Mouse (Mus musculus) megakaryocyte, adult 5-6 weeks (primary cell): ENCODE measurements around the gene Macf1. TPM values are rescaled to one million over a fixed set of nuclear protein-coding genes. Genes with fewer than 3 reads are reported as not detected.
A peak's percentile ranks its signal among the peaks of the same experiment; 100 is the strongest.

Source experiments
- ATAC-seq: 2 replicates; pipeline ENCODE4 v1.8.0; 2016; ENCODE audit warnings: mild to moderate bottlenecking, inconsistent platforms; ENCODE audit not compliant: poor library complexity, severe bottlenecking
- total RNA-seq, 2 experiments: library from RNA; stranded (forward) in 1 of 2; stranded (reverse) in 1 of 2; fragments of 153-499, 151-499 nt in 1 of 2; fragments of 221-1000, 200-1000 nt in 1 of 2; gene quantifications; 2 replicates each; pipeline versions ENCODE4 v1.2.3 to v1.2.4; 2015 to 2017

Gene Macf1
- total RNA-seq, 2 experiments from 2014 or later, result 137 to 192 TPM

DNA sequence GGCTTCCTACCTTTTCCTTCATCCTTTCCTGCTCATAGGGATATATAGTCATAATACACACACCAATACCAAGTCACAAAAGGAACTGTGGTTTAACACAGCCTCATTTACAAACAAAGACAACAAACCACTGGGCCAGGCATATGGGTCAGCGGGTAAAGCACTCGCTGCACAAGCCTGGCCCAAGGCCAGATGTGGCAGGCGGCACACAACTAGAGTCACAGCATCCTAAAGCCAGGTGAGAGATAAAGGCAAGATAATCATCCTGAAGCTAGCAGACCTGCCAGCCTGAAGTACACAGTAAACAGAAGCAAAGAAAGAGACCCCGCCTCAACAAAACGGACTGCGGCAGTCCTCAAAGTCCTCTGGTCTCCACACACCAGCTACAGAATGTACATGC lies 40.6 kb downstream of the Macf1 start:
- ATAC-seq, result no peak

- ATAC-seq, result no peak
Observed at GRCm38 (mm10) chr4:123642877-123643276, 41.3 kb downstream of the Macf1 start.

- no peak for ATAC-seq
Observed at GRCm38 (mm10) chr4:123637136-123637535, 47.0 kb downstream of the Macf1 start.

- ATAC-seq, result peak; percentile 94
Observed at GRCm38 (mm10) chr4:123635428-123635827, 48.7 kb downstream of the Macf1 start.

DNA sequence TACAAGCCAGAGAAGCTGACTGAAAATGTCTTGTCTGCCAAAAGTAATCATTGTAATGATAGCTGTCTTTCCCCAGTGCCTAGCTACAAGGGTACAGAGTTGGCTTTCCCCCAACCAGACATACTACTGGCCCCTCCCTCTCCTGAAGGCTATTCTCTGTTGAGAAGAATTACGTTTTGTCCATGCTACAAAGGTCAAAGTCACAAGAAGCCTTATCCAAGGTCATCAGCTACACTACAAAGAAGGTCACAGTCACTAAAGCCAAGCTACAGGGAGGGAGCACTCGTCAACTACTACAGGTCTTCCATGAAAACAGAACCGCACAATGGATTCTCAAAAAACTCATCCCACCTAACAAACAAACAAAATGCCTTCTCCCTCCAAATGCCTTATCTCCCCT lies 49.7 kb downstream of the Macf1 start:
- no peak for ATAC-seq

GRCm38 (mm10) chr4:123633874-123634273 lies 50.3 kb downstream of the Macf1 start:
- no peak for ATAC-seq

GRCm38 (mm10) chr4:123633370-123633769 lies 50.8 kb downstream of the Macf1 start:
- ATAC-seq, result peak; percentile 63

GRCm38 (mm10) chr4:123632116-123632515 lies 52.0 kb downstream of the Macf1 start:
- peak; percentile 57 for ATAC-seq

DNA sequence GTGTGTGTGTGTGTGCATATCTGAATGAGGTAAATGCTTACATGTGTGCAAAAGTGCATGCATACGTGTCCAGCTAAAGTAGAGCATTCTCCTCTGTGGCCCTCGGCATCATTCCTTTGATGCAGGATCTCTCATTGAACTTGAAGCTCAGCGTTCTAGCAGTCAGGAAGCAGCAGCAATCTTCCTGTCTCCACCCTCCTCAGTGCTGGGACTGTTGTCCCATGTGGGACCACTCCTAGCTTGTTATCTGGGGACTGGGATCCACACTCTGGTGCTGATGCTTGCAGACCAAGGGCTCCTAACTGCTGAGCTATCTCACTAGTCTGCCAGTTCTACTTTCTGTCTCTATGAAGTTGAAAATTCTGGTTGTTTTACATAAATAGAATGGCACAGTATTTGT lies 52.5 kb downstream of the Macf1 start:
- no peak for ATAC-seq

GRCm38 (mm10) chr4:123627683-123628082 lies 56.5 kb downstream of the Macf1 start:
- ATAC-seq, result no peak

GRCm38 (mm10) chr4:123625332-123626072 lies 58.7 kb downstream of the Macf1 start:
- ATAC-seq, result no peak

DNA sequence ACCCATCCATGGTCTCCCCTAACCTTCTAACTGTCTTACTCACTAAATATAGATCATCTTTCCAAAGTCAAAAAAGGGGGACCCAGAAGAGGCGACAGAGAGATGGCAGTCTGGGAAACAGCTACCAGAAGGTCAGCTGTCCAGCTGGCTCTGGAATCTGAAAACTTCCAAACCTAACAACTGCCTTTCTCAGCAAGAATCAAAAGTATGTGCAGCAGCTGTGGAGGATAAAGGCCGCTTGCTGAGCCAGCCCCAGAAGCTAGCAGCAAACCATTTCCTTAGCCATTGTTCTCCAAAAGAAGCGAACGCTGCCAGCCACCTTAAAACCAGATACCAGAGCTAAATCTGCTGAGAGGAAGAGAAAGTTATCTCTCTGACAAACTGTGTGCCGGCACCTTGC lies 59.7 kb downstream of the Macf1 start:
- ATAC-seq, result no peak

GRCm38 (mm10) chr4:123623742-123624151 lies 60.4 kb downstream of the Macf1 start:
- no peak for ATAC-seq

GRCm38 (mm10) chr4:123621732-123622131 lies 62.4 kb downstream of the Macf1 start:
- ATAC-seq, result no peak

- peak; percentile 64 for ATAC-seq
Observed at GRCm38 (mm10) chr4:123617727-123618389, 66.3 kb downstream of the Macf1 start.

- ATAC-seq, result no peak
Observed at GRCm38 (mm10) chr4:123616971-123617370, 67.2 kb downstream of the Macf1 start.

DNA sequence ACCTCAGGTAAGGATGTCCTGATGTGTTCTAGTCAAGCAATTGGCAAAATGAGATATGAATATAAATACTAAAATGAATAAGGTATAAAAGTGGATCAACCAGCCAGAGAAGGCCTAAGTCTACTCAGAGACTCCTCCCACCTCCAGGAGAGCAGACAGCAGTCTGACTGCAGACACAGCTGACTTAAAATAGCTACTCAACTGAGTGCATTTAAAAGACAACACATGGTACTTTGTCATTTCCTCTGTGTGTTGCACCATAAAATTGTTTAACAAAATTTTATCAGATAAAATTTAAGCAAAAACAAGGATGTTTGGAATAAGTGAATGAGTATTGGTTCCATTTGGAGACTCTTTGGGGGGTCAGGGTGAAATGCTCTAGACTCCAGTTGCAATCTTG lies 67.7 kb downstream of the Macf1 start:
- no peak for ATAC-seq

DNA sequence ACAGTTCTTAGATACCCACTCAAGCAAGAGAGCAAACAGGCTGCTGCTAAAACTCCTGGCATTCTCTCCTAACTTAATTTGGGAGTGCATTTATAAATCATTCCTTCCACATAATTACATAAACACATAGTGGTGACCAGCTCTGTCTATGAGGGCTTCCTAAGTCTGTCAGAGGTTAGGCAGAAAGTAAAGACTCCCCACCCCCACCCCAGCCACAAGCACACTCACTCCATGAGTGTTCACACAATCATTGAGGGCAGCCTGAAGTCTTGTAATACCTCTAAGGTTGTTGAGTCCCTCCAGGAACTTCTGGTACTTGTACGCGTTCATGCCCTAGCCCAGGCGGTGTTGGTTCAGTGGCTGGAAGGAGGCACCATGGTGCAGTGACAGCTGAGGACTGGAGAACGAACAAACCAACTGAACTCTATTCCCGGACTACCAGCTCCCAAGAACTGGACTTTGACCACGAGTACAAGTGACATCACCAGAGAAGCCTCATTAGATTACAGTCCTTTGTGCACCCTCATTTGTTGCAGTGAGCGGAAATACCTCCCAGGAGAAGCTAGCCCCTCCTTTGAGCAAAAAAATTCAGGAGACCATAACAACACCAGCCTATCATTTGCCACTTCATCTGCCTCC lies 70.7 kb downstream of the Macf1 start:
- ATAC-seq, result no peak

DNA sequence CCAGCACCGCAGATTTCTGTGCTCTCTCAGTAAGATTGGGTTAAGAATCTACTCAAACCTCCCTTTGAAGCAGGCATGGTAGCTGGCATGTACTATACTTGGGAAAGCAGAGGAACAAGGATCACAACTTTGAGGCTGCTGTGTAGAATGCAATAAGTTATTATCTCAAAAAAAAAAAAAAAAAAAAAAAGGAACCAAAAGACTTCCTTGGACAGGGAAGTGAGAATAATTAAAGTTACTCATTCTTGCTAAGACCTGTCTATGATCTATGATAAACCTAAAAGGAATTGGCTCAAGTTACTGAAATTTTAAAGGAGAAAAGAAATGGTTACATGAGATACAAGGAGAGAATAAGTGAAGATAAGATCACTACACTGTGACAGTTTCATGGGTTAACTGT lies 72.2 kb downstream of the Macf1 start:
- ATAC-seq, result peak; percentile 67

GRCm38 (mm10) chr4:123611241-123611640 lies 72.9 kb downstream of the Macf1 start:
- no peak for ATAC-seq

- no peak for ATAC-seq
Observed at GRCm38 (mm10) chr4:123607174-123607573, 77.0 kb downstream of the Macf1 start.

DNA sequence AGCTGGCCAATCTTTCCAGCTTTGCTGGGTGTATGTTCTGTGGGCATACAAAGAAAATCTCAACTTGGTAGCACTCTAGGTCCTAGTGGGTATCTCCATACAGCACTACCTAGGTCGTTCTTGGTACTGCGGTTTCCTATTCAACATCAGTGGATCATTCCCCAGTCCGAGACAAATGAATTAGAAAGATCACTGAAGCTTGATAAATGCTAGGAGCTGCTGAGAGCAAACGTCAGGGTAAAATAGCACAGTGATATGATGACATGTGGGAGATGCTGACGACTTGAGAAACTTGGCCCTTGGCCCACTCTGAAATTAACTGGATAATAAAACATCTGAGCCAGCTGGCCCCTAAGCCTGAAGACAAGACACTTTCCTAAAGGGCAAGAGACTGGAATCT lies 78.2 kb downstream of the Macf1 start:
- no peak for ATAC-seq
